8 mouse cellular contexts compared by ENCODE assay signal in genomic region chr17:49083594-49084380, GRCm38 (mm10).
DNase-seq lines count a peak whose midpoint lies in the region; ATAC-seq and TF ChIP-seq lines count a peak whose summit lies in the region.
"Had no signal": no experiment of that assay in that cellular context is flagged by ENCODE, and none has a peak within 500 bp of the region (broad histone marks: within the 10 kb centered on the region; RNA-seq: fewer than 3 reads in every experiment).

No protein-coding gene starts in this region.

- WGBS in midbrain, postnatal 0 days = 78% methylated on average over 9 of the region's 9 CpGs
- WGBS in midbrain, embryonic 11.5 days = 88% methylated on average over 9 of the region's 9 CpGs
- WGBS in hindbrain, embryonic 13.5 days = 75% methylated on average over 9 of the region's 9 CpGs
- WGBS in midbrain, embryonic 13.5 days = 88% methylated on average over 9 of the region's 9 CpGs

- H3K9me3 ChIP-seq in midbrain, postnatal 0 days (ENCODE audit: low read length) = no peaks in the 10 kb centered on the region
- no peaks in the 10 kb centered on the region for H3K9me3 ChIP-seq in midbrain, embryonic 11.5 days (ENCODE audit: control insufficient read depth, low read length)
- no peaks in the 10 kb centered on the region for H3K9me3 ChIP-seq in hindbrain, embryonic 13.5 days
- H3K9me3 ChIP-seq in midbrain, embryonic 13.5 days = no peaks in the 10 kb centered on the region
- H3K9me3 ChIP-seq: stomach, embryonic 15.5 days had no signal

- no peak overlapping the region for H3K27ac ChIP-seq in midbrain, postnatal 0 days (ENCODE audit: low read depth, low read length)
- H3K27ac ChIP-seq in midbrain, embryonic 11.5 days (ENCODE audit: low read depth, low read length) = no peak overlapping the region
- no peak overlapping the region for H3K27ac ChIP-seq in hindbrain, embryonic 13.5 days
- no peak overlapping the region for H3K27ac ChIP-seq in midbrain, embryonic 13.5 days
- H3K27ac ChIP-seq: stomach, embryonic 15.5 days had no signal

- no peak overlapping the region for H3K4me3 ChIP-seq in midbrain, postnatal 0 days (ENCODE audit: low read depth, low read length)
- no peak overlapping the region for H3K4me3 ChIP-seq in midbrain, embryonic 11.5 days (ENCODE audit: low read depth, low read length)
- no peak overlapping the region for H3K4me3 ChIP-seq in hindbrain, embryonic 13.5 days
- no peak overlapping the region for H3K4me3 ChIP-seq in midbrain, embryonic 13.5 days (replicated peaks)
- H3K4me3 ChIP-seq: stomach, embryonic 15.5 days had no signal

- no peaks in the 10 kb centered on the region for H3K36me3 ChIP-seq in midbrain, postnatal 0 days (ENCODE audit: insufficient read depth, low read length)
- H3K36me3 ChIP-seq in midbrain, embryonic 11.5 days (ENCODE audit: control insufficient read depth, insufficient read depth, low read length) = no peaks in the 10 kb centered on the region
- H3K36me3 ChIP-seq in hindbrain, embryonic 13.5 days = no peaks in the 10 kb centered on the region
- no peaks in the 10 kb centered on the region for H3K36me3 ChIP-seq in midbrain, embryonic 13.5 days
- H3K36me3 ChIP-seq: stomach, embryonic 15.5 days had no signal

- no peak overlapping the region for H3K9ac ChIP-seq in midbrain, postnatal 0 days (replicated peaks; ENCODE audit: low read length, poor library complexity, severe bottlenecking)
- no peak overlapping the region for H3K9ac ChIP-seq in midbrain, embryonic 11.5 days (ENCODE audit: low read length)
- no peak overlapping the region for H3K9ac ChIP-seq in hindbrain, embryonic 13.5 days
- H3K9ac ChIP-seq in midbrain, embryonic 13.5 days (replicated peaks) = no peak overlapping the region
- H3K9ac ChIP-seq: stomach, embryonic 15.5 days had no signal

- no peaks in the 10 kb centered on the region for H3K27me3 ChIP-seq in midbrain, postnatal 0 days (ENCODE audit: insufficient read depth, low read length)
- no peaks in the 10 kb centered on the region for H3K27me3 ChIP-seq in midbrain, embryonic 11.5 days (ENCODE audit: control insufficient read depth, insufficient read depth, low read length)
- 0 out of 2 replicates have a peak, but pooled peaks cover 2% of the 10 kb centered on the region for H3K27me3 ChIP-seq in hindbrain, embryonic 13.5 days
- no peaks in the 10 kb centered on the region for H3K27me3 ChIP-seq in midbrain, embryonic 13.5 days
- H3K27me3 ChIP-seq: stomach, embryonic 15.5 days had no signal

- intact Hi-C loops in left cerebral cortex, postnatal 36 days (cut with DNase I) = loop anchor here (5.0 kb wide), 1 partner anchor 151 kb away; the partner anchor contains the start of gene Lrfn2

- peak; percentile 32 for DNase-seq in midbrain, postnatal 0 days (ENCODE audit: low spot score)
- DNase-seq in midbrain, embryonic 11.5 days (ENCODE audit: low spot score, missing footprints) = no peak
- peak; percentile 38 for DNase-seq in heart, postnatal 4 days
- peak; percentile 85 to 87 for DNase-seq in left cerebral cortex, postnatal 36 days (ENCODE audit: low spot score in 2 of 2)
- peak; percentile 58 for DNase-seq in testis, postnatal 10 days (ENCODE audit: low spot score)

- no peak overlapping the region for H3K4me2 ChIP-seq in midbrain, postnatal 0 days (ENCODE audit: low read depth, low read length, poor library complexity, severe bottlenecking)
- no peak overlapping the region for H3K4me2 ChIP-seq in midbrain, embryonic 11.5 days
- H3K4me2 ChIP-seq in hindbrain, embryonic 13.5 days = no peak overlapping the region
- no peak overlapping the region for H3K4me2 ChIP-seq in midbrain, embryonic 13.5 days (replicated peaks)
- H3K4me2 ChIP-seq: stomach, embryonic 15.5 days had no signal

- H3K4me1 ChIP-seq in midbrain, postnatal 0 days (ENCODE audit: insufficient read depth, low read length) = no peaks in the 10 kb centered on the region
- H3K4me1 ChIP-seq in midbrain, embryonic 11.5 days (ENCODE audit: control insufficient read depth, insufficient read depth, low read length) = no peaks in the 10 kb centered on the region
- peaks cover 8% of the 10 kb centered on the region; the same call in 1 of the 2 replicates for H3K4me1 ChIP-seq in hindbrain, embryonic 13.5 days (replicated peaks)
- no peaks in the 10 kb centered on the region for H3K4me1 ChIP-seq in midbrain, embryonic 13.5 days (replicated peaks)
- H3K4me1 ChIP-seq: stomach, embryonic 15.5 days had no signal

- ATAC-seq in midbrain, postnatal 0 days (ENCODE audit: low FRiP score) = no peak
- no peak for ATAC-seq in midbrain, embryonic 11.5 days (ENCODE audit: low FRiP score)
- ATAC-seq in hindbrain, embryonic 13.5 days (ENCODE audit: low FRiP score) = no peak
- no peak for ATAC-seq in midbrain, embryonic 13.5 days

- TF ChIP-seq CTCF in midbrain, postnatal 0 days (IDR thresholded peaks at IDR 0.05) = no peak
